Mouse (Mus musculus): ENCODE measurements around the gene Limk1.
"Not testable (repeated sequence)": the region's sequence is repeated elsewhere in the genome, so short reads cannot be mapped to it uniquely, and the experiment has no call there.

Limk1 gene

DNA sequence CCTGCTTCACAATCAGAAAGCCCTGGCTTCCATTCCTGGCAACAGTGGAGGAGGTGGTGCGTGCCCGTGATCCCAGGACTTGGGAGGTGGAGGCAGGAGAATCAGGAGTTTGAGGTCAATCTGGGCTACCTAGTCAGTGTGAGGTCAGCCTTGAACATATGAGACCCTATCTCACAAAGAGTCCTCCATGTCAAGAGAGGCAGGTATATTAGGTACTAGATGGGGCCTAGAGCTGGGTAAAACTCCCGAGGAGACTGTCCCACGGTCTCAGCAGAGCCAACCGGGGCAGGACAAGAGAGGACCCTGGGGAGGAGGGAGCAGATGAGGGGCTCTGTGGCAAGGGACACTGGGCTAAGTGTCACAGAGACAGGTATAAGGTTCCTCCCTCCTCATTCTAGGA, 10.9 kb downstream of the Limk1 start:
- no peak for DNase-seq (ENCODE audit: low spot score)

DNA sequence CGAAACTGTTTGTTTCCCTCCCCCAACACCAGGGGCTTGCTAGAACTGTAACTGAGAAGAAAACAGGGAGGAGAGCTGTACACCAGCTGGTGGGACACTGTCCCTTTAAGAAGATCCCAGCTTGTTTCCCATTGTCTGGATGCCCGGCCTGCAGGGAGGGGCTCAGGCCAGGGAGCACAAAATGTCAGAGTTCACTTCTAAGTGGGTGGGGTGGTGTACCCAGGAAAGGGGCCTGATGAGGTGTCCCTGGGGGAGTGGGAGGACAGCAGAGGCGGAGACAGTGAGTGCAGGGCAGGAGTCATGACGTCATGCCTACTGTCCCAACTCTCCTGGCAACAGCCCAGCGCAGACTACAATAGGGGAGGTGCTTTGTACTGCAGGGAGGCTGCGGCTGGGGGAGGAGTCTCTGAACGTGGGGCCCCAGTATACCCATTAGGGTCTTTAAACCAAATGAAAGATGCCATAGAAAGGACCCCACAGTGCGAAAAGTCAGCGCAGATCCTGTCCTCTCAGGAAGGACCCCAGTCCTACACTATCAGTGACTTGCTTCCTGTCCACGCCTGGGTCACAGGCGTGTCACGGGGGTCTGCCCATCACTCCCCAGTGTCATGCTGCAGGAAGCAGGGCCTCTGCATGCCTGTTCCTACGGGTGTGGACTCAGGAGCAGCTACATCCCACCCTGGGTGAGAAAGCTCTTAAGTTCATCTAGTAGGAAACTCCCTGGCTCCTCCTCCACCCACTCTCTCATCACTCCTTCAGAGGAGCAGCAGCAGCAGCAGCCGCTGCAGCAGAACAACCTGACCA, 12.2 kb downstream of the Limk1 start:
- DNase-seq (ENCODE audit: low spot score), result peak; percentile 90

DNA sequence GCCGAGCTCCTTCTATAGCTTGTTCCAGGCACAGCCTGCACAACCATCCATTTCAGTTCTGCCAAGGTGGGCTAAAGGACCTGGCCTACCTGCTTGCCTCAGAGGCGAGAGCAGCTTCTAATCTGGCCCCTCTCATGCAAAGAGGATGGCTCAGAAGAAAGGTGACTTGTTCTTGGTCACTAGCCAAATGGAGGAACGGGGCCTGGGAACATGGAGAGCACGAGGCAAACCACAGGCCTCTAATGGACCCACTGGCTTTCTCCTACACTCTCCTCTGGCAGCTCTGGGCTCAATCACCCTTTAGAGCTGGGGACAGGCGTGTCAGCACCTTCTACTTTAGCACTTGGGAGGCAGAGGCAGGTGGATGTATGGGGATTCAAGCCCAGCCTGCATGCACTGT, 13.4 kb downstream of the Limk1 start:
- peak; percentile 59 for DNase-seq (ENCODE audit: low spot score)

DNA sequence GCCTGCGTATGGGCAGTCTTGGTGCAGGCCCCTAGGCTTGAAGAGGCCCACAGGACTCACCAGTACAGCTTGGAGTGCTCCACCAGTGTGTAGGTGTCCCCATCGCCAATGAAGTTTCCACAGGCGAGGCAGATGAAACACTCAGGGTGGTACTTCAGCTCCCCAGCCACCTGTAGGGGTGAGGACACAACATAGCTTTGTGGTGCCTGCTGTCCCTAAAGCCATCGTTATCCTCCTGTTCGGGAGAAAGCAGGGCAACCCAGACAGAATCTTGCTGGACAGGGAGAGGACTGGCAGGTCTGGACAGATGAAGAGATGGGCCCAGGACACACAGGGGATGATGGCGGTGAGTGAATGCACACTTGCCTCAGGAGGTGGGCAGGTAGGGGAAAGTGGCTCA, 15.8 kb downstream of the Limk1 start:
- DNase-seq (ENCODE audit: low spot score), result no peak

DNA sequence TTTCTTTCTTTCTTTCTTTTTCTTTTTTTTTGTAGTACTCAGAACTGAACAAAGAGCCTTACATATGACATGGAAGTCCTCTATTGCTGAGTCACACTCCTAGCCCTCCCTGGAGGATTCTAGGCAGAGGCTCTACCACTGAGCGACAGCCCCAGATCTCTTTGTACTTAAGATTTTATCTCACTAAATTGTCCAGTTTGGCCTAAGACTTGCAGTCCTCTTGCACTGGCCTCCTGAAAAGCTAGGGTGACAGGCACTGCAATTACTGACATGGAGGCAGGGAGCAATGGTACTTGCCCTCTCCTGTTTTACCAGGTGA, 16.2 kb downstream of the Limk1 start:
- DNase-seq (ENCODE audit: low spot score), result peak; percentile 77

DNA sequence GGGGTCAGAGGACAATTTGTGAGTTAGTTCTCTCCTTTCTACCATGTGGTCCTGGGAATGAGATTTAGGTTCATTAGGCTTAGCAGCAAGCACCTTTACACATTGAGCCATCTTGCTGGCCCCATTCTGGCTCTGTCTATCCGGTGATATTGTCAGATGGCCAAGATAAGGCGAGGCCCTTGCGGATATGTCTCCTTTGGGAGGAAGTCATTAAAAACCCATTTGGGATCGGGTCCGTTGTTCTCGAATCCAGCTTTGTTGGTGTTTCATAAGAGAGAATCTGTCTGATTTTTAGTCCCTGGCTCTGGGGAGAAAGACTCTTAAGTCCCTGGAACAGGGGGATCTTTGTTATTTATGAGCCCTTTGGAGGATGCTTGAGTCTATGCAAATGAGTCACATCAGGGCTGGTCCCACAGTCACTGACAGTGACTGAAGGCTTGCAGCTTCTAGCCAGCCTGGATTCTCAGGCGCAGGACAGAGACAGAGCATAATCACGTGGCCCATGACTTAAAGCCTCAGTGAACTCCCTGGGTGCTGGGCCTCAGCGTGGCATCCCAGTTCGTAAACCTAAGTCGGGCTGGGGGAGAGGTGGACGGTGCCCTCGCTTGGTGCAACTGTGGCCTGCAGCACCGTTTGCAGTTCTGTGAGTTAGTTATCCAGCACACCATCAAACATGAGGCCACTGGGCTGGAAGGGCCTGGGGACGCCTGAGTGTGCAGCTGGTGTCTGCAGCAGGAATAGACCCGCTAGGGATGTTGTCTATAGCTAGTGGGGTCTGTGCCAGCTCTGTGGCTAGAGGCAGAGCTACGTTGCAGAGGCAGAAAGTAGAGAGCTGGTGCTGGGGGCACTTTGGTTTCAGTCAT, 16.8 kb downstream of the Limk1 start:
- no peak for DNase-seq (ENCODE audit: low spot score)

DNA sequence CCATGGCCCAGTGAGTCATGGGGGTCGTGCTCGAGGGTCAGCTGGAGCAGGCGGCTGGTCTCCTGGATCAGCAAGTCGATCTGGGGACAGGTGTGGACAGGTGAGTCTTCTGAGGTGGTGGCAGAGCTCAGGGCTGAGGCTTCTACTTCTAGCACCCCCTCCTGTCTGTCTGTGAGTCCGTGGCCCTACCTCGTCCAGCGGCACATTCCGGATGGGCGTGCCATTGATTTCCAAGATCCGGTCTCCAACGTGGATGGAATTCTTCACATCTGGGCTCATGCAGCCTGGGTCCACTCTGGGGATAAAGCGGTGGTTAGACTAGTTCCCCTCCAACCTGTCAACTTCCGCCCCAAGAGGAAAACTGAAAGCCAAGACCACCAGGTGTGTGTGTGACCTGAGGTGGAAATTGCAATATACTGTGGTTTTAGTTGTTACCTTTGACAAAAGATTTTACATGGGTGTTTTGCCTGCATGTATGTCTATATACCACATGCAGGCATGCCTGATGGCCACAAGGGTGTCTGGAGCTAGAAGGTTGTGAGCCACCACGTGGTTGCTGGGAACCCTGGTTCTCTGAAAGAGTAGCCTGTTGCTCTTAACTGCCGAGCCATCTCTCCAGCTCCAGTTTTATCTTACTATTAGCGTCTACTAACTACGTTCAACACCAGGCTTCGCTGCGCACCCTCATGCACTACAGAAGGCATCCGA, 19.2 kb downstream of the Limk1 start:
- DNase-seq (ENCODE audit: low spot score), result no peak

DNA sequence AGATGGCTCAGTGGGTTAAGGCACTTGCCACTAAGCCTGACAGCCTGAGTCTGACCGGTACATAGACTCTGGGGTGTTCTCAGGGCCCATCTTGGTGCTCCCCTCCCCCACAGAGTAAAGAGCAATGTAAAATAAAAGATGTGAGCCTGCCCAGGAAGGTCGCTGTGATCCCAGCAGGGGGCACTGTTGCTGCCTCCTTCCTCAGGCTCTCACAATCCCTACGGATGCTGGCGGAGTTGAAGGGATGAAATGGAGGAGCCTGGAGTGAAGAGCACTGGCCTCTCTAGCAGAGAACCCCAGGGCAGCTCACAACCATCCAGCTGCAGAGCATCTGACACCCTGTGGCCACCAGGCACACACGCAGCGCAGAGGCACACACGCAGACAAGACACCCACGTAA, 19.9 kb downstream of the Limk1 start:
- DNase-seq (ENCODE audit: low spot score), result peak; percentile 43

DNA sequence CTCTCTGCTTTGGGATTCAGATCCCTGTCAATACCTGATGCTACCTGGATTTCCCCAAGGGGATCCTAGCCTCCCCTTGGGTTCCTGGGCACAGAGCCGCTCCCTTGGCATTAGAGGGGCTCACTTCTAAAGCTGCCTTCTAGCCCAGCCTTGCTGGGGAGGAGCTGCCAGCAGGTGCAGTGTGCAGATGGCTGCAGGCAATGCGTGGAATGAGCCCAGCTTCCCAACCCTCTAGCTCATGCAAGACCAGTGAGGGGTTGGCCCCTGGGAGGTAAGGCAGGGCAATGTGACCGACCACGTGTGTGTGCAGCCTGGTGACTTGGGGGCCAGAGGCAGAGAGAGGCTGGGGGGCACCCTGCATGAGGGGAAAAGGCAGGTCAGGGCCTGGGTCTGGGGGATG, 31.7 kb downstream of the Limk1 start:
- no peak for DNase-seq (ENCODE audit: low spot score)

DNA sequence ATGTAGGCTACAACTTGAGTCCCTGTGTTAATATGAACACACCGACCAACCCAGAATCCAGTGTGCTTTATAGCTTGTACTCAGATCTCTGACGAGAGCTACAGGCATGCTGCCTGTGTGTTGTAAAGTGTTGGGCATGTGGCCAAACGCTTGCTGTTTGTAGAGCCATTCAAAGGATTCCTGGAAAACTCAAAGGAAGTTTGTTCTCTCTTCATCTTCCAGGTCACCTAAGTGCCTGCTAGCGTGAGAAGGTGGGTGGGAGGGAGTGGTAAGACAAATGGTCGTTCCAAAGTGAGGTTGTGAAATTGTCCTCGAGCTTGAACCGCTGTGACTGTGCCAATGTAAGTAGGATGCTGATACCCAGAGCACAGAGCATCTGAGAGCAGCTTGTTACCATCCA, 36.4 kb downstream of the Limk1 start:
- no peak for DNase-seq (ENCODE audit: low spot score)

DNA sequence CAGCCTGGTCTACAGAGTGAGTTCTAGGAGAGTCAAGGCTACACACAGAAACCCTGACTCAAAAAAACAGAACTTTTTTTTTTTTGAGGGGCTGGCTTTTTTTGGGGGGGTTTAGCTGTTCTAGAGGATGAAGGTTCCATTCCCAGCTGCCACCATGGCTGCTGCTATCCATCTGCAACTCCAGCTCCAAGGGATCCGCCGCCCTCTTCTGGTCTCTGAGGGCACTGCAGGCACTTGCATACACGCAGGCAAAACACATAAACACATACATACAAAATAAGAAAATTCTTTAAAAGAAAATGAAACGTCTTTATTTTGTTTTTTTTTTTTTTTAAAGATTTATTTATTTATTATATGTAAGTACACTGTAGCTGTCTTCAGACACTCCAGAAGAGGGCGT, 37.5 kb downstream of the Limk1 start:
- no peak for DNase-seq (ENCODE audit: low spot score)

DNA sequence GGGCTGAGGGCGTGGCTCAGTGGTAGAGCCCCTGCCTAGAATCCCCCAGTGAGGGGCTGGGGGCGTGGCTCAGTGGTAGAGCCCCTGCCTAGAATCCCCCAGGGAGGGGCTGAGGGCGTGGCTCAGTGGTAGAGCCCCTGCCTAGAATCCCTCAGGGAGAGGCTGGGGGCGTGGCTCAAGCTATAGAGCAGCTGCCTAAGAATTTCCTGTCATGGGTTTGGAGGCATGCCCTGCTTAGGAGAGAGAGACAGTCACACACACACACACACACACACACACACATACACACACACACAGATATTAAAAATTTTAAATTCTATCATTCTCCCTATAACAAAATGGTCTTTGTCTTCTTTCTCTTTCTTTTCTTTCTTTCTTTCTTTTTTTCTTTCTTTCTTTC, 39.4 kb downstream of the Limk1 start:
- DNase-seq (ENCODE audit: low spot score), result not testable (repeated sequence)

DNA sequence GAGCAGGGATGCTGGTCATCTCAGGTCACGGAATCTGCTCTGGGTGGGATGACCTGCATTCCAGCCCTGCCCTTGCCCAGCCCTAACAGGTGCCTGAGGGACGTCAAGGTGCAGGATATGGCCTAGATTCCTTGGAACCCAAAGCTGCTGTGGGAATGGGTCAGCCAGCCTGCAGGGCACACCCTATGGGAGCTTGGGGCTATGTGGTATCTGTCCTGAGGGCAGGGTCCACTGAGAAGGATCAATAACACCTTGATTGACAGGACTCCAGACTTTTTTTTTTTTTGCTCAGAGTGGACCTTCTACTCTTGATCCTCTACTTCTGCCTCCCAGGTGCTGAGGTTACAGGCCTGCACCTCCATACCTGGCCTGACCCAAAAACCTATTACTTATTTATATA, 41.0 kb downstream of the Limk1 start:
- DNase-seq (ENCODE audit: low spot score), result no peak

DNA sequence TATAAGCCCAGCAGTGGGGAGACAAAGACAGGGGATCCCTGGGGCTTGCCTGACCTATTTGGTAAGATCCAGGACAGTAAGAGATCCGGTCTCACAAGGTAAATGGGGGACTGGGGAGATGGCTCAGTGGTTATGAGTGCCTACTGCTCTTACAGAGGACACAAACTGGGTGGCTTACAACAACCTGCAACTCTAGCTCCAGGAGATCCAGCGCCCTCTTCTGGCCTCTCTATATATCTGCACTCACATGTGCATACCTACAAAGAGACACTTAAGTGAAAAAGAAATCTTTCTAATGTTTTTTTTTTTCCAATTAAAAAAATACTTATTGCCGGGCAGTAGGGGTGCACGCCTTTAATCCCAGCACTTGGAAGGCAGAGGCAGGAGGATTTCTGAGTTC, 41.9 kb downstream of the Limk1 start:
- no peak for DNase-seq (ENCODE audit: low spot score)

DNA sequence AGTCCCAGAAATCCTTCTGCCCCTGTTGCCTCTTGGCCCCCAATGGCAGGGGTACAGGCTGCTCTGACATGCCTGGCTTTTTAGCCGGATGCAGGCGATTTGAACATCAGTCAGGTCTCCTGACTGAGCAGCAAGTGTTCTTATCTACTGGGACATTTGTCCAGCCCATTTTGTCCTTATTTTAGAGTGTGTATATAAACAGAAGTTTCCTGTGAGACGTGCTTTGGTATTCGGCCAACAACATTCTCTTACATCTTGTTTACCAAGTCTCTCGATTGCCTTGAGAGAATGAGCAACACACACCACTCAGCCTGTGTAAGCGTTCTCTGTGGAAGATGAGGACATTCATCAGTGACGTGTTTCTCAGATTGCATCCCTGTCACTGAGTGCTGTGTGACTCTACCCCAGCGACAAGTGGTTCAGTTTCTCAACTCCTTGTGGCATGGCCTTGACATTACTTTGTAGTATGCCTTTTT, 43.7 kb downstream of the Limk1 start:
- no peak for DNase-seq (ENCODE audit: low spot score)

DNA sequence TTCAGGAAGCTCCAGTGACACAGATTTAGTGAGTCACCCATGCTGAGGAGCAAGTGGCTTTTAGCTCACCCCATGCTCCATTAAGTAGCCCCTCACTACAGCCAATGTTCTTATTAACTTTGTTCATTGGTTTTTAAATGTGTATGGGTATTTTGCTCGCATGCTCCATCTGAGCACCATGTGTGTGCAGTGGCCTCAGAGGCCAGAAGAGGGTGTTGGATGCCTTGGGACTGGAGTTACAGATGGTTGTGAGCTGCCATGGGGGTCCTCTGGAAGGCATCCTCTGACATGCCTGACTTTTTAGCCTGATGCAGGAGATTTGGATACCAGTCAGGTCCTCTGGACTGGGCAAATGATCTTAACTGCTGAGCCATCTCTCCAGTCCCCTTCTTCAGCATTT, 44.3 kb downstream of the Limk1 start:
- DNase-seq (ENCODE audit: low spot score), result no peak

DNA sequence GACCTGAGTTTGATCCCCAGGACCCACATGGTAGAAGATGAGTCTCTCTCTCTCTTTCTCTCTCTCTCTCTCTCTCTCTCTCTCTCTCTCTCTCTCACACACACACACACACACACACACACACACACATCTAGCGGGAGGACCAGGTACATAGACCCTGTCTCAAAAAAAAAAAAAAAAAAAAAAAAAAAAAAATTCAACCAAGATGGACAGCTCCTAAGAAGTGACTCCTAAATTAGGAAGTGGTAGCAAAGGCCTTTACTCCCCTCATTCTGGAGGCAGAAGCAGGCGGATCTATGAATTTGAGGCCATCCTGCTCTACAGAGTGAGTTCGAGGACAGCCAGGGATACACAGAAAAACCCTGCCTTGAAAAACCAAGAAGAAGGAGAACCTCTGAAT, 48.0 kb downstream of the Limk1 start:
- DNase-seq (ENCODE audit: low spot score), result no peak

DNA sequence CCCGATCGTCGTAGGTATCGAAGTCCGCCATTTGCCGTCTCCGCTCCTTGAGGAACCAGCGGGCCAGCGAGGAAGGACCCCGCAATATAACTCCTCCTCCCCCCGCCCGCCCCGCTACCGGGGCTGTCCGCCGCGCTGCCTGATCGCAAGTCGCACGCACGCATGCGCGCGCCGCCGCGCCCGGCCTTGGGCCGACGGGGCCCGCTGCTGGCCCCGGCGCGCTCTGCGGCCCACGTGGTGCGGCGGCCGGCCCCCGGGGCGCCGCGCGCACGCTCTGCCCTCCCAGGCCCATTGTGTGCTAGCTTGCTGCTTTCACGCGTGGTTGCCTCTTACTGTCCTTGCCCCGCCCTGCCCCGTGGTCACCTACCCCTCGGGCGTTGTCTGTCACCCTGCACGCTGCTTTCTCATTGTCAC, 49.1 kb downstream of the Limk1 start, which contains the start of gene Eif4h:
TSS of gene Eif4h (minus strand) at position 222 of the 414 bp plus-strand sequence.
- peak; percentile 100 for DNase-seq (ENCODE audit: low spot score)

DNA sequence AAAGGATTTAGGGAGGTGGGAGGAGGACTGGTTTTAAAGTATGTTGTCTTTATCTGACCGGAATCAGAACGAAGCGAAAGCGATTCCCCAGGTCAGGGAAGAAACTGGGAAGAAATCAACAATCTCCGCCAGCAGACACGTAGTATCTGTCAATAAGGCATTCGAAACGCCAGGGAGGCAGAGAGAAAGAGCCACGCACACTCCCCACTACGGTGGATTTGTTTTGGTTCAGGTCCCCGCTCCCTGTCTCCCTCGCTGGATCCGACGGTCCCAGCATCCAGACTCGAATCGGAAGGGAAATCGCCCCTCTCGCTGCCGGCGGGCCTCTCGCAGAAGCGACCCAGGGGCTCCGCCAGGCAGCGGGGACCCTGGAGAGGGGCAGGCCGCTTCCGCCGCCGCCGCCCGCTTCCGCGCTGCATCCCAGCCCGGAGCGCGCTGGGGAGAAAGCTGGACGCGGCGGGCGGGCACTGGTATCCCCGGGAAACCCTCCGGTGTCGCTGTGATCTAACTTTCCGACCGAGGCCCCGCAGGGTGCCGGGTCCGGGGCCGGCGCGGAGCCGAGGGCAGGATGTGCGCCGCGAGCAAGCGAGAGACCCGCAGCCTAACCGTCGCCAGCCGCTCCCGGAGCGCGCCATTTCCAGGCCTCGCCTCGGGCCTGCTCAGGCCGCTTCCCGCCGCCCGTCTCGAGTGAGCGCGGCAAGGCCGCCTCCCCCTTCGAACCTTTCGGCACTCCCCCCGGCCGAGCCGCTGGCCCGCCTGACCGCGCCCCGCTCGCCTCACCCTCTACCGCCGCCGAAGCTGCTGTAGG, 49.7 kb downstream of the Limk1 start:
- peak; percentile 65 for DNase-seq (ENCODE audit: low spot score)

DNA sequence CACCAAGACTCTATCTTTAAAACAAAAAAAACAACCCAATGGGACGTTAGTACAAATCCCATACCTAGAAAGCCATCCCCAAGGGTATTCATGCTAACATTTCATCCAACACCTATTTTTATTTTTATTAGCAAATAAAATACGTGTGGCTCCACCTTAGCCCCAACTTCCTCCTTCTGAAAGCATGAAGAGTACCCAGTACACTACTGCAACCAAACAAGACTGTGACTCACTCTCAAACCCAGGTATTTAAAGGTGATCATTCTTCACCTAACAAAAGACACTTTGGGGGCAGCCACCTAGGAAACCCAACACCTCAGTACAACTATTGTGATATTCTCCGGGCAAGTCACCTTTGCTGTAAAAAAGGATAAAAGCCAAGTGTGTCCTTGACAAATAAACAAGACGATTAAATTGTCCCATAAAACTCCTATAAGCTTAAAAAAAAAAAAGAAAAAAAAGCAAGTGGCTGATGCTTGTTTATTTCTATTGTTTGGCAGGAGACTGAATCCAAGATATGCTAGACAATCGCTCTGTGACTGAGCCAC, 50.5 kb downstream of the Limk1 start:
- no peak for DNase-seq (ENCODE audit: low spot score)

DNA sequence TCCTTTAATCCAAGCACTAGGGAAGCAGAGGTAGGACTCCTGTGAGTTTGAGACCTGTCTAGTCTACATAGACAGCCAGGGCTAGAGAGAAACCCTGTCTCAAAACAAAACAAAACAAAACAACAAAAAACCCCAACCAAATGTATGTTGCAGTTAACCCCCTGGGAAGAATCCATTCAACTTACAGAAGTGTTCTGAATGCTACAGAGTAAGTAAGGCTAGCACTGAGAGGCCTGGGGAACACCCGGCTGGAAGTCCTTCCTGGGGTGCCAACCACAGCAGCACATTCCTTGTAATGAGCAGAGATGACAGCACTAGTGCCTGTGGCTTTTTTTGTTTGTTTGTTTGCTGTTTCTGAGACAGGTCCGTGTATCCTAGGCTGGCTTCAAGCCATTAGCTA, 55.6 kb downstream of the Limk1 start:
- no peak for DNase-seq (ENCODE audit: low spot score)

DNA sequence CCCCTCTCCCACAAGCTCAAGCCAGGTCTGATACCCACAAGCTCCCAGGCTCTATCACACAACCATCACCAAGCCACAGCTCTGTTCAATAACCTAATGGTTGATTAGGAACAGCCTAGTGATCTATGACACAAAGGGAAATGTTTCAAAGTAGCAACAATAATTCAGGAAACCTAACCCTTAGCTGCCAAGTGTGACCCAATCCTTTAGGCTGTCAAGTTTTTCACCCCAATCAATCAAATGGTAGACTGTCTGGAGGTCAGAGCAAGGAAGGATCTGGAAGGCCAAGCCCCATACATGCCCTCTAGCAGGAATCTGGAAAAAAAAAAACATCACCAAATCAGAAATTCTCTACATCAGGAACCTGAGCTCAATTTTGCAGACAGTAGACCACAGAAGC, 57.6 kb downstream of the Limk1 start:
- no peak for DNase-seq (ENCODE audit: low spot score)
